Mouse (Mus musculus) thymus, adult 18-20 months (tissue): ENCODE measurements around the gene Psen1.

Source experiments
- DNase-seq, 2 experiments: peaks; one replicate each; pipeline ENCODE4 v3.0.0; 2022; ENCODE audit warnings: mixed read lengths in 2 of 2

The Psen1 gene

GRCm38 (mm10) chr12:83726510-83727308 lies 38.8 kb downstream of the Psen1 start:
- no peak for DNase-seq

- no peak for DNase-seq
Observed at GRCm38 (mm10) chr12:83732225-83732624, 44.3 kb downstream of the Psen1 start.

GRCm38 (mm10) chr12:83734047-83734446 lies 46.1 kb downstream of the Psen1 start:
- no peak for DNase-seq

- DNase-seq: no peak
Observed at GRCm38 (mm10) chr12:83736236-83736635, 48.3 kb downstream of the Psen1 start.

GRCm38 (mm10) chr12:83738651-83739050 lies 50.7 kb downstream of the Psen1 start:
- DNase-seq: no peak

GRCm38 (mm10) chr12:83741722-83742121 lies 53.8 kb downstream of the Psen1 start:
- DNase-seq: no peak

- DNase-seq: no peak
Observed at GRCm38 (mm10) chr12:83742834-83743233, 54.9 kb downstream of the Psen1 start.

GRCm38 (mm10) chr12:83743712-83744111 lies 55.8 kb downstream of the Psen1 start:
- no peak for DNase-seq

GRCm38 (mm10) chr12:83749186-83749585 lies 61.2 kb downstream of the Psen1 start:
- DNase-seq: no peak

GRCm38 (mm10) chr12:83752495-83752894 lies 64.5 kb downstream of the Psen1 start:
- no peak for DNase-seq

GRCm38 (mm10) chr12:83758735-83759134 lies 70.8 kb downstream of the Psen1 start:
- DNase-seq: no peak

GRCm38 (mm10) chr12:83760201-83760600 lies 72.2 kb downstream of the Psen1 start:
- no peak for DNase-seq

GRCm38 (mm10) chr12:83762706-83763105 lies 74.8 kb downstream of the Psen1 start:
- DNase-seq: no peak

- no peak for DNase-seq
Observed at GRCm38 (mm10) chr12:83763311-83764043, 75.5 kb downstream of the Psen1 start, which contains the start of gene Papln. Gene Papln (plus strand): TSS chr12:83763634.

- DNase-seq: no peak
Observed at GRCm38 (mm10) chr12:83764044-83764365, 76.1 kb downstream of the Psen1 start.

GRCm38 (mm10) chr12:83764519-83764918 lies 76.6 kb downstream of the Psen1 start:
- no peak for DNase-seq

- no peak for DNase-seq
Observed at GRCm38 (mm10) chr12:83765965-83766603, 78.1 kb downstream of the Psen1 start.

GRCm38 (mm10) chr12:83767833-83768232 lies 79.9 kb downstream of the Psen1 start:
- no peak for DNase-seq

- DNase-seq: no peak
Observed at GRCm38 (mm10) chr12:83768235-83768899, 80.4 kb downstream of the Psen1 start.

- no peak for DNase-seq
Observed at GRCm38 (mm10) chr12:83770418-83771256, 82.7 kb downstream of the Psen1 start.

GRCm38 (mm10) chr12:83775621-83776020 lies 87.7 kb downstream of the Psen1 start:
- no peak for DNase-seq

GRCm38 (mm10) chr12:83776766-83777165 lies 88.8 kb downstream of the Psen1 start:
- DNase-seq: no peak
